Mouse (Mus musculus): Measurements from ENCODE around the gene Sap25.
A peak's percentile ranks its signal among the peaks of the same experiment; 100 is the strongest.

Sap25 gene

GRCm38 (mm10) chr5:137660064-137660688 lies 19.0 kb downstream of the Sap25 start:
- no peak for DNase-seq (ENCODE audit: low spot score in 2 of 2)

- DNase-seq (ENCODE audit: low spot score in 2 of 2) = no peak
Measured at GRCm38 (mm10) chr5:137663057-137663456, 21.9 kb downstream of the Sap25 start.

GRCm38 (mm10) chr5:137668971-137669370 lies 27.8 kb downstream of the Sap25 start:
- no peak for DNase-seq (ENCODE audit: low spot score in 2 of 2)

- no peak for DNase-seq (ENCODE audit: low spot score in 2 of 2)
Measured at GRCm38 (mm10) chr5:137670240-137670639, 29.1 kb downstream of the Sap25 start.

GRCm38 (mm10) chr5:137671443-137672240 lies 30.5 kb downstream of the Sap25 start:
- peak; percentile 49 to 57 for DNase-seq (ENCODE audit: low spot score in 2 of 2)

GRCm38 (mm10) chr5:137672361-137672760 lies 31.2 kb downstream of the Sap25 start:
- DNase-seq (ENCODE audit: low spot score in 2 of 2) = no peak

- no peak for DNase-seq (ENCODE audit: low spot score in 2 of 2)
Measured at GRCm38 (mm10) chr5:137673015-137673414, 31.9 kb downstream of the Sap25 start.

- DNase-seq (ENCODE audit: low spot score in 2 of 2) = no peak
Measured at GRCm38 (mm10) chr5:137674786-137675185, 33.7 kb downstream of the Sap25 start.

- DNase-seq (ENCODE audit: low spot score in 2 of 2) = no peak
Measured at GRCm38 (mm10) chr5:137677859-137678258, 36.7 kb downstream of the Sap25 start.

GRCm38 (mm10) chr5:137678736-137679135 lies 37.6 kb downstream of the Sap25 start:
- no peak for DNase-seq (ENCODE audit: low spot score in 2 of 2)

- DNase-seq (ENCODE audit: low spot score in 2 of 2) = no peak
Measured at GRCm38 (mm10) chr5:137679726-137680125, 38.6 kb downstream of the Sap25 start.

GRCm38 (mm10) chr5:137682526-137682925 lies 41.4 kb downstream of the Sap25 start:
- no peak for DNase-seq (ENCODE audit: low spot score in 2 of 2)

- peak in 1 of 2 experiments; percentile 36 for DNase-seq (ENCODE audit: low spot score in 2 of 2)
Measured at GRCm38 (mm10) chr5:137683388-137684293, 42.5 kb downstream of the Sap25 start.

- peak; percentile 98 to 99 for DNase-seq (ENCODE audit: low spot score in 2 of 2)
Measured at GRCm38 (mm10) chr5:137684294-137685123, 43.4 kb downstream of the Sap25 start, which contains the start of gene Agfg2. TSS of gene Agfg2 (minus strand) at chr5:137684726.

GRCm38 (mm10) chr5:137685653-137686052 lies 44.5 kb downstream of the Sap25 start:
- DNase-seq (ENCODE audit: low spot score in 2 of 2) = no peak

GRCm38 (mm10) chr5:137686127-137686790 lies 45.1 kb downstream of the Sap25 start:
- DNase-seq (ENCODE audit: low spot score in 2 of 2) = no peak

- no peak for DNase-seq (ENCODE audit: low spot score in 2 of 2)
Measured at GRCm38 (mm10) chr5:137689974-137690373, 48.8 kb downstream of the Sap25 start.

- no peak for DNase-seq (ENCODE audit: low spot score in 2 of 2)
Measured at GRCm38 (mm10) chr5:137690531-137690930, 49.4 kb downstream of the Sap25 start.

- DNase-seq (ENCODE audit: low spot score in 2 of 2) = no peak
Measured at GRCm38 (mm10) chr5:137691881-137692280, 50.7 kb downstream of the Sap25 start.

All from right cerebral cortex, adult 2 months (tissue).